ENCODE assay signal across 18 mouse cellular contexts in genomic region chr4:128768120-128768519, GRCm38 (mm10). TPM values are rescaled to one million over a fixed set of nuclear protein-coding genes. Genes with fewer than 3 reads are reported as not detected.
"Had no signal": no experiment of that assay in that cellular context is flagged by ENCODE, and none has a peak within 500 bp of the region (broad histone marks: within the 10 kb centered on the region; RNA-seq: fewer than 3 reads in every experiment).

No protein-coding gene starts in this region.

- H3K4me1 ChIP-seq: neural tube, embryonic 13.5 days had no signal

- H3K4me3 ChIP-seq: left cerebral cortex, adult 2 months; limb, embryonic 12.5 days; limb, embryonic 15.5 days; megakaryocyte, embryonic 14.5 days; midbrain, embryonic 10.5 days; midbrain, embryonic 13.5 days; myocyte; neural tube, embryonic 13.5 days had no signal

- ATAC-seq: liver, postnatal 0 days; lung, postnatal 0 days; midbrain, embryonic 13.5 days; midbrain, embryonic 16.5 days had no signal

- H3K27me3 ChIP-seq: limb, embryonic 12.5 days; limb, embryonic 15.5 days; midbrain, embryonic 13.5 days; neural tube, embryonic 13.5 days had no signal

- DNase-seq: layer of hippocampus, postnatal 36 days; liver, postnatal 0 days; lung, embryonic 14.5 days; thymus, adult 18-20 months; thymus, postnatal 36 days had no signal

- H3K27ac ChIP-seq: kidney, postnatal 0 days; left cerebral cortex, adult 2 months; limb, embryonic 12.5 days; limb, embryonic 15.5 days; liver, embryonic 14.5 days; macrophage; midbrain, embryonic 10.5 days; midbrain, embryonic 13.5 days; neural tube, embryonic 13.5 days had no signal

- H3K9me3 ChIP-seq: limb, embryonic 15.5 days had no signal

- H3K9ac ChIP-seq: limb, embryonic 12.5 days; limb, embryonic 15.5 days; liver, embryonic 14.5 days; liver, postnatal 0 days; lung, embryonic 14.5 days; midbrain, embryonic 13.5 days; neural tube, embryonic 13.5 days had no signal

RNA-seq across cellular contexts. Expression of gene A3galt2, which starts 13.0 kb away (rescaled TPM):
- polyA plus RNA-seq: liver, postnatal 0 days; macrophage had no signal
